Mouse (Mus musculus): ENCODE data around the gene Rbfox1.

Gene Rbfox1

GRCm38 (mm10) chr16:6095604-6096372 is 210.6 kb downstream of the Rbfox1 start:
- intact Hi-C loops (cut with DNase I) = no loop called here

GRCm38 (mm10) chr16:6097244-6098040 is 212.3 kb downstream of the Rbfox1 start:
- intact Hi-C loops (cut with DNase I) = no loop called here

GRCm38 (mm10) chr16:6098116-6098515 is 213.0 kb downstream of the Rbfox1 start:
- intact Hi-C loops (cut with DNase I) = no loop called here

GRCm38 (mm10) chr16:6099598-6099997 is 214.4 kb downstream of the Rbfox1 start:
- intact Hi-C loops (cut with DNase I) = no loop called here

GRCm38 (mm10) chr16:6100421-6100877 is 215.3 kb downstream of the Rbfox1 start:
- intact Hi-C loops (cut with DNase I) = no loop called here

GRCm38 (mm10) chr16:6103713-6104112 is 218.6 kb downstream of the Rbfox1 start:
- intact Hi-C loops (cut with DNase I) = no loop called here

- intact Hi-C loops (cut with DNase I) = no loop called here
Observed at GRCm38 (mm10) chr16:6110121-6110520, 225.0 kb downstream of the Rbfox1 start.

- intact Hi-C loops (cut with DNase I) = no loop called here
Observed at GRCm38 (mm10) chr16:6113836-6114475, 228.8 kb downstream of the Rbfox1 start.

GRCm38 (mm10) chr16:6119472-6119871 is 234.3 kb downstream of the Rbfox1 start:
- intact Hi-C loops (cut with DNase I) = no loop called here

- intact Hi-C loops (cut with DNase I) = no loop called here
Observed at GRCm38 (mm10) chr16:6121232-6121631, 236.1 kb downstream of the Rbfox1 start.

- intact Hi-C loops (cut with DNase I) = no loop called here
Observed at GRCm38 (mm10) chr16:6122859-6123258, 237.7 kb downstream of the Rbfox1 start.

GRCm38 (mm10) chr16:6128314-6128713 is 243.2 kb downstream of the Rbfox1 start:
- intact Hi-C loops (cut with DNase I) = no loop called here

GRCm38 (mm10) chr16:6135016-6135415 is 249.9 kb downstream of the Rbfox1 start:
- intact Hi-C loops (cut with DNase I) = no loop called here

- intact Hi-C loops (cut with DNase I) = no loop called here
Observed at GRCm38 (mm10) chr16:6139432-6139831, 254.3 kb downstream of the Rbfox1 start.

- intact Hi-C loops (cut with DNase I) = no loop called here
Observed at GRCm38 (mm10) chr16:6147957-6148356, 262.8 kb downstream of the Rbfox1 start.

- intact Hi-C loops (cut with DNase I) = no loop called here
Observed at GRCm38 (mm10) chr16:6149345-6149744, 264.2 kb downstream of the Rbfox1 start.

- intact Hi-C loops (cut with DNase I) = no loop called here
Observed at GRCm38 (mm10) chr16:6155556-6155955, 270.4 kb downstream of the Rbfox1 start.

GRCm38 (mm10) chr16:6164476-6164875 is 279.3 kb downstream of the Rbfox1 start:
- intact Hi-C loops (cut with DNase I) = no loop called here

- intact Hi-C loops (cut with DNase I) = no loop called here
Observed at GRCm38 (mm10) chr16:6169346-6169745, 284.2 kb downstream of the Rbfox1 start.

- intact Hi-C loops (cut with DNase I) = no loop called here
Observed at GRCm38 (mm10) chr16:6180819-6181218, 295.7 kb downstream of the Rbfox1 start.

- intact Hi-C loops (cut with DNase I) = no loop called here
Observed at GRCm38 (mm10) chr16:6182329-6182728, 297.2 kb downstream of the Rbfox1 start.

GRCm38 (mm10) chr16:6192358-6192757 is 307.2 kb downstream of the Rbfox1 start:
- intact Hi-C loops (cut with DNase I) = no loop called here

Data from adrenal gland (tissue).